Mouse (Mus musculus): ENCODE data around the gene Chrnd. TPM values are rescaled to one million over a fixed set of nuclear protein-coding genes. Genes with fewer than 3 reads are reported as not detected.
A peak's percentile ranks its signal among the peaks of the same experiment; 100 is the strongest.

Chrnd gene
- polyA plus RNA-seq, 1 experiment from 2014 or later, result 0.17 TPM

- Histone ChIP-seq H3K36me3 (replicated peaks) (peaks cover 20% of the 10 kb centered on the region), H3K4me1 (peaks cover 30% of the 10 kb centered on the region), H3K27me3 (replicated peaks; ENCODE audit: low read depth, poor library complexity, severe bottlenecking) (no peaks in the 10 kb centered on the region), H3K27ac (replicated peaks) (peak overlapping the region; percentile 99), H3K4me3 (peak overlapping the region; percentile 85), H3K9me3 (no peaks in the 10 kb centered on the region)
- DNase-seq (ENCODE audit: low spot score), result no peak
- WGBS, result 40% methylated on average over 4 of the region's 4 CpGs
Measured at GRCm38 (mm10) chr1:87214748-87215147, 24.3 kb downstream of the Chrnd start.

- Histone ChIP-seq H3K36me3 (replicated peaks) (peaks cover 52% of the 10 kb centered on the region), H3K27ac (replicated peaks) (no peak overlapping the region), H3K9me3 (no peaks in the 10 kb centered on the region), H3K4me1 (peaks cover 28% of the 10 kb centered on the region), H3K27me3 (replicated peaks; ENCODE audit: low read depth, poor library complexity, severe bottlenecking) (no peaks in the 10 kb centered on the region), H3K4me3 (no peak overlapping the region)
- 70% methylated on average over 3 of the region's 3 CpGs for WGBS
- DNase-seq (ENCODE audit: low spot score), result no peak
Measured at GRCm38 (mm10) chr1:87217938-87218337, 27.5 kb downstream of the Chrnd start.

- Histone ChIP-seq H3K9me3 (no peaks in the 10 kb centered on the region), H3K36me3 (replicated peaks) (peaks cover 100% of the 10 kb centered on the region), H3K27ac (replicated peaks) (no peak overlapping the region), H3K4me3 (no peak overlapping the region), H3K27me3 (replicated peaks; ENCODE audit: low read depth, poor library complexity, severe bottlenecking) (no peaks in the 10 kb centered on the region), H3K4me1 (no peaks in the 10 kb centered on the region)
- no peak for DNase-seq (ENCODE audit: low spot score)
- WGBS, result 95% methylated on average over 8 of the region's 8 CpGs
Measured at GRCm38 (mm10) chr1:87225739-87226138, 35.3 kb downstream of the Chrnd start.

GRCm38 (mm10) chr1:87226409-87227159, 36.2 kb downstream of the Chrnd start:
- Histone ChIP-seq H3K27ac (replicated peaks) (no peak overlapping the region), H3K9me3 (no peaks in the 10 kb centered on the region), H3K27me3 (replicated peaks; ENCODE audit: low read depth, poor library complexity, severe bottlenecking) (no peaks in the 10 kb centered on the region), H3K36me3 (replicated peaks) (peaks cover 100% of the 10 kb centered on the region), H3K4me1 (no peaks in the 10 kb centered on the region), H3K4me3 (no peak overlapping the region)
- no peak for DNase-seq (ENCODE audit: low spot score)
- 93% methylated on average over 1 of the region's 1 CpGs for WGBS

GRCm38 (mm10) chr1:87227160-87227550, 36.7 kb downstream of the Chrnd start:
- Histone ChIP-seq H3K9me3 (no peaks in the 10 kb centered on the region), H3K4me3 (no peak overlapping the region), H3K27me3 (replicated peaks; ENCODE audit: low read depth, poor library complexity, severe bottlenecking) (no peaks in the 10 kb centered on the region), H3K4me1 (no peaks in the 10 kb centered on the region), H3K27ac (replicated peaks) (no peak overlapping the region), H3K36me3 (replicated peaks) (peaks cover 100% of the 10 kb centered on the region)
- WGBS, result 90% methylated on average over 3 of the region's 3 CpGs
- no peak for DNase-seq (ENCODE audit: low spot score)

- Histone ChIP-seq H3K36me3 (replicated peaks) (peaks cover 99% of the 10 kb centered on the region), H3K27ac (replicated peaks) (no peak overlapping the region), H3K27me3 (replicated peaks; ENCODE audit: low read depth, poor library complexity, severe bottlenecking) (no peaks in the 10 kb centered on the region), H3K4me1 (no peaks in the 10 kb centered on the region), H3K9me3 (no peaks in the 10 kb centered on the region), H3K4me3 (no peak overlapping the region)
- no peak for DNase-seq (ENCODE audit: low spot score)
- 82% methylated on average over 5 of the region's 5 CpGs for WGBS
Measured at GRCm38 (mm10) chr1:87230606-87231005, 40.2 kb downstream of the Chrnd start.

GRCm38 (mm10) chr1:87232197-87232596, 41.8 kb downstream of the Chrnd start:
- H3K27ac ChIP-seq (replicated peaks), result no peak overlapping the region
- WGBS, result 82% methylated on average over 7 of the region's 7 CpGs
- H3K36me3 ChIP-seq (replicated peaks), result peaks cover 99% of the 10 kb centered on the region

GRCm38 (mm10) chr1:87239056-87239455, 48.6 kb downstream of the Chrnd start:
- H3K9me3 ChIP-seq, result no peaks in the 10 kb centered on the region
- H3K27ac ChIP-seq (replicated peaks), result no peak overlapping the region
- H3K4me3 ChIP-seq, result no peak overlapping the region
- H3K4me1 ChIP-seq, result no peaks in the 10 kb centered on the region
- DNase-seq (ENCODE audit: low spot score), result no peak
- no peaks in the 10 kb centered on the region for H3K27me3 ChIP-seq (replicated peaks; ENCODE audit: low read depth, poor library complexity, severe bottlenecking)
- WGBS, result 69% methylated on average over 8 of the region's 8 CpGs
- peaks cover 64% of the 10 kb centered on the region for H3K36me3 ChIP-seq (replicated peaks)

More at GRCm38 (mm10) chr1:87232197-87232596, 41.8 kb downstream of the Chrnd start:
- no peaks in the 10 kb centered on the region for H3K9me3 ChIP-seq
- no peak overlapping the region for H3K4me3 ChIP-seq
- no peak for DNase-seq (ENCODE audit: low spot score)
- no peaks in the 10 kb centered on the region for H3K4me1 ChIP-seq
- no peaks in the 10 kb centered on the region for H3K27me3 ChIP-seq (replicated peaks; ENCODE audit: low read depth, poor library complexity, severe bottlenecking)

- no peak overlapping the region for H3K4me3 ChIP-seq
- WGBS, result 89% methylated on average over 8 of the region's 8 CpGs
Measured at GRCm38 (mm10) chr1:87243021-87243420, 52.6 kb downstream of the Chrnd start.

GRCm38 (mm10) chr1:87245430-87245829, 55.0 kb downstream of the Chrnd start:
- Histone ChIP-seq H3K9me3 (no peaks in the 10 kb centered on the region), H3K27me3 (replicated peaks; ENCODE audit: low read depth, poor library complexity, severe bottlenecking) (no peaks in the 10 kb centered on the region), H3K27ac (replicated peaks) (no peak overlapping the region), H3K4me3 (no peak overlapping the region), H3K4me1 (peaks cover 7% of the 10 kb centered on the region), H3K36me3 (replicated peaks) (0 out of 2 replicates have a peak, but pooled peaks cover under 1% of the 10 kb centered on the region)
- 43% methylated on average over 1 of the region's 1 CpGs for WGBS
- DNase-seq (ENCODE audit: low spot score), result no peak

More at GRCm38 (mm10) chr1:87243021-87243420, 52.6 kb downstream of the Chrnd start:
- Histone ChIP-seq H3K27ac (replicated peaks) (no peak overlapping the region), H3K9me3 (no peaks in the 10 kb centered on the region), H3K36me3 (replicated peaks) (peaks cover 25% of the 10 kb centered on the region), H3K27me3 (replicated peaks; ENCODE audit: low read depth, poor library complexity, severe bottlenecking) (no peaks in the 10 kb centered on the region), H3K4me1 (peaks cover 7% of the 10 kb centered on the region)
- no peak for DNase-seq (ENCODE audit: low spot score)

GRCm38 (mm10) chr1:87245929-87246815, 55.8 kb downstream of the Chrnd start:
- peak overlapping the region; percentile 13 for H3K4me3 ChIP-seq

More at GRCm38 (mm10) chr1:87245929-87246815, 55.8 kb downstream of the Chrnd start:
- no peaks in the 10 kb centered on the region for H3K9me3 ChIP-seq
- no peaks in the 10 kb centered on the region for H3K27me3 ChIP-seq (replicated peaks; ENCODE audit: low read depth, poor library complexity, severe bottlenecking)
- no peaks in the 10 kb centered on the region for H3K36me3 ChIP-seq (replicated peaks)
- peak; percentile 89 for DNase-seq (ENCODE audit: low spot score)
- no peak overlapping the region for H3K27ac ChIP-seq (replicated peaks)
- peaks cover 7% of the 10 kb centered on the region for H3K4me1 ChIP-seq
- WGBS, result 27% methylated on average over 22 of the region's 22 CpGs

All from embryonic facial prominence, embryonic 10.5 days (tissue).